Mouse (Mus musculus): ENCODE results near the gene Tbc1d9.

DNA sequence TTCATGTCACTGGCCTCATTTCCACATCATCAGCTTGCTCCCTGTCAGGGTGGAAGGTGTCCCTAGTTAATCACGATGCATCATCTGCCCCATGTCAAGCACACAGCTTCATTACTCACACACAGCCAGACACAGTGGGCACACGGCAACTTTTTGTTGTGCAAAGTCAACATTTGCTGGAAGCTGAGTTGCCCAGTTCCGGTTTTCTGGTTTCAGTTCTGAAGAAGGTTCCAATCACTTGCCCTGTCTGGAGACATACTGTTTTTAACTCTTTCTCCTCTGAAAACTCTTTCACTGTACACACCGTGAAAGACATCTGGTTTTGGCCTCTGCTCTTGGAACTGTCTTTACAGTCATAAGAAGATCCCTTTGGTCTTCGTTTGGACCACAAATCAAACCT, 23.8 kb upstream of the Tbc1d9 start:
- no peak for TF ChIP-seq CTCF (IDR thresholded peaks at IDR 0.05; ENCODE audit: extremely low read depth, insufficient read depth, insufficient read length, insufficient replicate concordance)
- no peak for TF ChIP-seq POLR2A (IDR thresholded peaks at IDR 0.05; ENCODE audit: low read depth, low read length)
